Mouse (Mus musculus) thymus, adult 2 months (tissue): Measurements from ENCODE around the gene Zc3h7b.

Experiments
- CTCF ChIP-seq: fragments of 200-500 bp; IDR thresholded peaks from 2 replicates; pipeline ENCODE4 v1.5.1; 2012; ENCODE audit warnings: mild to moderate bottlenecking, control low read depth, low read length, moderate library complexity, borderline replicate concordance; ENCODE audit not compliant: control insufficient read depth, poor library complexity, insufficient read depth; ENCODE audit errors: extremely low read depth
- POLR2A ChIP-seq: fragments of 200-500 bp; IDR thresholded peaks from 2 replicates; pipeline ENCODE4 v1.6.1; 2012; ENCODE audit warnings: mild to moderate bottlenecking, low read length, control low read depth, moderate library complexity; ENCODE audit not compliant: control insufficient read depth, poor library complexity, insufficient read depth; ENCODE audit errors: extremely low read depth

DNA sequence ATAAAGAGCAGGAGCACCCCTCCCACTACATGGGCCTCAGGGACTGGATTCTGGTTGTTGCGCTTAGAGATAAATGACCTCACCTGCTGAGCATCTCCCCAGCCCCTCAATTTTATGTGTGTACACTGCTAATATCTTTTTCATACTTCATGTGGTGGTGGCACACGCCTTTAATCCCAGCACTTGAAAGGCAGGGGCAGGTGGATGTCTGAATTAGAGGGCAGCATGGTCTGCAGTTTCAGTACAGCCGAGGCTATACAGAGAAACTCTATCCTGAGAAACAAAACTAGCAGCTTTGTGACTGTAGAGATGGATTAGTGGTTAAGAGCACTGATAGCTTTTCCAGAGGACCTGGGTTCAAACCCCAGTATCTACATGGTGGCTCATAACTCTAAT lies 41.8 kb upstream of the Zc3h7b start:
- TF ChIP-seq CTCF, result no peak
- TF ChIP-seq POLR2A, result no peak
